Mouse (Mus musculus) heart, postnatal 4 days (tissue): ENCODE data around the gene Lats2. TPM values are rescaled to one million over a fixed set of nuclear protein-coding genes. Genes with fewer than 3 reads are reported as not detected.
"Not testable (repeated sequence)": the region's sequence is repeated elsewhere in the genome, so short reads cannot be mapped to it uniquely, and the experiment has no call there.

Experiments used
- DNase-seq: peaks from one replicate; pipeline ENCODE4 v3.0.0; 2021
- total RNA-seq, 2 experiments: library from RNA; stranded (reverse); gene quantifications; 2 replicates each; pipeline ENCODE4 v1.2.3; 2021

The Lats2 gene
- total RNA-seq, 2 experiments from 2014 or later: 53.8 to 56.0 TPM

DNA sequence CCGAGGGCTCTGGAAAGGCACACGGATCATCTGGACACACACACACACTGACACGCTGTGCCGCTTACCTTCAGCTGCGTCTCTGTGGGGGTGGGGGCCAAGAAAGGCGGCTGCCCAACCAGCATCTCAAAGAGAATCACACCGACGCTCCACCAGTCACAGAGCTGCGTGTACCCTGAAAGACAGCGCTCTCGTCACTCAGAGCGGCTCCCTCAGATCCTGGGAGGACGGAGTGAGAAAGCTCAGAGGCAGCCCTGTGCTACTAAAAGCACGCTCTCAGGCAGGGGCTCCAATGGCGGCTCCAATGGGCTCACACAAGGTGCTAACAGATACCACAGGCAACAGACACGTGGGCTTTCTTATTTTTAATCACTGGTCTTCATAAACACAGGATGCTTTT lies 63.9 kb downstream of the Lats2 start:
- no peak for DNase-seq

DNA sequence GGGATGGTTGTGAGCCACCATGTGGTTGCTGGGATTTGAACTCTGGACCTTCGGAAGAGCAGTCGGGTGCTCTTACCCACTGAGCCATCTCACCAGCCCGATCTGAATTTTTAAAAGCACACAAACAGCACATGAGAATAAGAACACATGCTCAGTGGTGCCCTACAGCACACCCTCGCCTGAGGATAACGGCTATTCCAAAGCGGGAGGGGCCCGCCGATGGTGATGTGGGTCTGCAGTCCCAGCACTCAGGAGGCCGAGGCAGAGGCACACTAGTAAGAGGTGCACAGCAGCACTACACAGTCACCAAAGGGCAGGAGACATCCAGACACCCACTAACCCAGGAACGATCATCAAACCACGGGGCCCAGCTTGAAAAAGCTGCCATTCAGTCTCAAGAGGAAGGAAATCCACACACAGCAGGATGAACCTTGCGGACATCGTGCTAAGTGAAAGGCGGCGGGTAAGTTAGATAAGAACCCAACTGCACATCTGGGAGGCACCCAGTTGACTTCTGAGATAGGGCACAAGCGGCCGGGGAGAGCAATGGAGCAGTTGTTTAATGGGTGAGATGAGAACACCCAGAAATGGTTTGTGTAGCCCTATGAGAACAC lies 65.6 kb downstream of the Lats2 start:
- no peak for DNase-seq

DNA sequence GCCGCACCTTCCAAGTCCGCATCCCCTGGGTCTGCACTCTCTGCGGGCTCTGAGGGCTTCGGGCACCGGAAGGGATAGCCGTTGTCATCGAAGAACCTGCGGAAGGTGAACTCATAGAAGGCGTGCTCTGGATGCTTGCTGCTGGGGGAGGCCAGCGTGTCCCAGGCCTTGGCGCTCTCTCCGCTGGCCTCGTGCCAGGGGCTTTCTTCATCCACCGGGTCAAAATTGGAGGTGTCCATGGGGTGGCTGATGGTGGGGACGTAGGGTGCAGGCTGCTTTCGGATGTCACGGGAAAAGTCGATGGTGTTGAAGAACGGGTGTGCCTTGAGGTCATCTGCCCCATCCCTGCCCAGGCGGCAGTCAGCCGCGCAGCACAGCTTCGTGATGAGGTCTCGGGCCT lies 66.9 kb downstream of the Lats2 start:
- DNase-seq: no peak

GRCm38 (mm10) chr14:57690681-57691080 lies 67.5 kb downstream of the Lats2 start:
- no peak for DNase-seq

- DNase-seq: not testable (repeated sequence)
Measured at GRCm38 (mm10) chr14:57688066-57688465, 70.1 kb downstream of the Lats2 start.

- DNase-seq: no peak
Measured at GRCm38 (mm10) chr14:57687441-57687840, 70.7 kb downstream of the Lats2 start.

GRCm38 (mm10) chr14:57686647-57687046 lies 71.5 kb downstream of the Lats2 start:
- DNase-seq: no peak

- DNase-seq: peak; percentile 83
Measured at GRCm38 (mm10) chr14:57684579-57684978, 73.6 kb downstream of the Lats2 start.

DNA sequence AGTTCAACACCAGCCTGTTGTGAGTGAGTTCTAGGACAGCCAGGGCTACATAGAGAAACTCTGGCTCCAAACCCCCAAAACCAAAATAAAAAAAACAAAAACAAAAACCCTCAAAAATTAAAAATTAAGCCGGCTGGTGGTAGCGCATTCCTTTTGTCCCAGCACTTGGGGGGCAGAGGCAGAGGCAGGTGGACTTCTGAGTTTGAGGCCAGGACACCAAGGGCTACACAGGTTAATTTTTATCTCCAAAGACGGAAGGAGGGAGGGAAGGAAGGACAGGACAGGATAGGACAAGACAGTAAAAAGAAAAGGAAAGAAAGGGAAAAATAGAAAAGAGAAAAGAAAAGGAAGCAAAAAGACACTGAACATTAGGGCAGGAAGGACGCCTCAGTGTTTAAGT lies 75.4 kb downstream of the Lats2 start:
- no peak for DNase-seq

GRCm38 (mm10) chr14:57679958-57680535 lies 78.1 kb downstream of the Lats2 start:
- peak; percentile 91 for DNase-seq

GRCm38 (mm10) chr14:57679523-57679922 lies 78.7 kb downstream of the Lats2 start:
- no peak for DNase-seq

DNA sequence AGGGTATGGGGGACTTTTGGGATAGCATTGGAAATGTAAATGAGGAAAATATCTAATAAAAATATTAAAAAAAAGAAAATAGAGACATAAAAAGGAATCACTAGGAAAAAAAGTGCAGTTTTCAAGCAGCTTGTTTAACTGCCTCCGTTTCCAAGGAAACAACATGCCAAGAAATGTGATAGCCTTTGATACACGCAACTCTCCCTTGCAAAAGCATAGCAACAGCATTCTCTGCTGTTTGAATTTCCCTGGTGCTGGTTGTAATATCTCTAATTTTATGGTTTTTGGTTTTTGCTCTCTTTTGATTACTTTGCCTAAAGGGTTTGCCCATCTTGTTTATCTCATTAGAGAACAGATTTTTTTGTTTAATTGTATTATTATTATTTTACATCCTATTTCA lies 82.7 kb downstream of the Lats2 start:
- no peak for DNase-seq

DNA sequence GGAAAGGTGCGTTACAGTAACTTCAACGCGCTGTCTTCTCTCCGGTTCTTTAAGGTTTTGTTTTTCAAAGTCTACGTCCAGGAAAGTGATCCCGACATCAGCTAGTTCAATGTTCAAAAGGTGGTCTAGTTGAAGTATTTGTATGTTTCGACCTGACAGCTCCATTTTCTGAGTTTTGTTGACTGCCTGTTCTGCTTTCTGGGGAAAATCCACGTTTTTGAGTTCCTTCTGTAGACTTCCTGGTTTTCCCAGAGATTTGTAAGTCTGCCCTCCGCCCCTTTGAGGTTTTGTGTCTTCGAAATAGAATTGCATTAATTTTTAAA lies 92.6 kb downstream of the Lats2 start:
- DNase-seq: no peak

GRCm38 (mm10) chr14:57664822-57665627 lies 93.2 kb downstream of the Lats2 start, which contains the start of gene Xpo4:
TSS of gene Xpo4 (minus strand) at chr14:57665430.
- peak; percentile 85 for DNase-seq

DNA sequence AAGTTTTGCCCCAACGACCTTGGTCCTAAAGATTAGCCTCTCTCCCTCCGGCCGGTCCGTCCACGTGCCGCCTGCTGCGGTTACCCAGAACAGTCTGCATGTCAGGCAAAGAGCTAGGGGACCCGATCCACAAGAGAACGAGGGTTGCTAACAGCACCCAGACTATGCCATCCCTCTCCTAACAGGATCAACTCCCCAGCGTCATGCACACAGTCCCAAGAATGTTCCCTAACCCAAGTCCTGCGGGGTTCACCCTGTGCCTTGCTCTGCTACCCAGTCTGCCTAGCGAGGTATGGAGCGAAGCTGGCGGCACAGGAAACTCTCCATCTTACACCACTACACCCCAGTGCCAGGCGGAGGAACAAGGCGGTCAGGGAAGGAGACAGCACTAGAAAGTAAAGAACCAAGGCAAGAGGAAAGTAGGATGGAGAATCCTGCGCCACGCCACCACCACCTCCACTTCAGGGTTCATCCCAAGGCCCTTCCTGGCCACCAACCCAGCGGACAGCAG lies 93.8 kb downstream of the Lats2 start:
- DNase-seq: peak; percentile 31

GRCm38 (mm10) chr14:57663630-57664029 lies 94.6 kb downstream of the Lats2 start:
- no peak for DNase-seq

GRCm38 (mm10) chr14:57658301-57658700 lies 99.9 kb downstream of the Lats2 start:
- DNase-seq: no peak

GRCm38 (mm10) chr14:57657500-57657899 lies 100.7 kb downstream of the Lats2 start:
- no peak for DNase-seq

DNA sequence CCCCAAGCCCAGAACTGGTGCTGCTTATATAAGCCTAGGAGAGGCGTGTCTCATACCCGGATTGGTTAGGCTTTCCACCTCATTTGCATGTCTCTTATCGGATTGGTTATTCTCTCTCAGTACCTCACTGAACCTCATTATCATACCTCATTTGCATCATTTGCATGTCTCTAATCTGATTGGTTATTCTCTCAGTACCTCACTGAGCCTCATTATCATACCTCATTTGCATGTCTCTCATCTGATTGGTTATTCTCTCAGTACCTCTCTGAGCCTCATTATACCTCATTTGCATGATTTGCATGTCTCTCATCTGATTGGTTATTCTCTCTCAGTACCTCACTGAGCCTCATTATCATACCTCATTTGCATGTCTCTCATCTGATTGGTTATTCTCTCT lies 101.7 kb downstream of the Lats2 start:
- not testable (repeated sequence) for DNase-seq

GRCm38 (mm10) chr14:57649501-57649900 lies 108.7 kb downstream of the Lats2 start:
- no peak for DNase-seq

DNA sequence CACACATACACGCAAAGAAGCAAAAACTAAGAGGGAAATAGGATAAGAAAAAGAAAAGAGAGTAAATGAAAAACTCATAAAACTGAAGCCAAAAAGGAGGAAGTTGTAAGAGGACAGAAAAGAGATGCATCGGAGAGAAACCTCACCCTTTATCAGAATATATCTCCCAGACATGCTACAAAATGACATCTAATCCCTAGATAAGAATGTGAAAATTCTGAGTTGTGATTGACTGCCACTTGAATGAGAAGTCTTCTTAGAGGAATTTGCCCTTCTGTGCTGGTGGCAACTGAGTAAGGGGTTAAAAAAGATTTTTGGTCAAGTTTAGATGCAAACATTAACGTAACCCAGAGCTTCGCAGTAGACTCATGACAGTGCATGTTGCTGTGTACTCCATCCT lies 112.0 kb downstream of the Lats2 start:
- no peak for DNase-seq
